Mouse (Mus musculus) E14TG2a.4 (cell line): ENCODE measurements at regions not wholly inside any gene's neighbourhood (a gene's known extent, or its start where the extent isn't known, plus 50 kb on each side); places are given as distances from the start of the nearest gene placed in this dataset.

Experiments
- CTCF ChIP-seq: conservative IDR thresholded peaks from 2 replicates; pipeline ENCODE4 v1.5.1; 2014; ENCODE audit warnings: low read length
- NANOG ChIP-seq: IDR thresholded peaks from 2 replicates; pipeline ENCODE4 v1.6.1; 2014; ENCODE audit warnings: borderline replicate concordance, low read length, mixed read lengths
- POU5F1 ChIP-seq: IDR thresholded peaks from 2 replicates; pipeline ENCODE4 v1.6.1; 2014; ENCODE audit warnings: low read length, borderline replicate concordance

- TF ChIP-seq CTCF: no peak
- no peak for TF ChIP-seq POU5F1
- no peak for TF ChIP-seq NANOG
Observed at GRCm38 (mm10) chr1:104029670-104030069, 738.7 kb upstream of the Cdh20 start.
